Mouse (Mus musculus): Measurements from ENCODE around the gene Ckmt1.
A peak's percentile ranks its signal among the peaks of the same experiment; 100 is the strongest.

Ckmt1 gene

DNA sequence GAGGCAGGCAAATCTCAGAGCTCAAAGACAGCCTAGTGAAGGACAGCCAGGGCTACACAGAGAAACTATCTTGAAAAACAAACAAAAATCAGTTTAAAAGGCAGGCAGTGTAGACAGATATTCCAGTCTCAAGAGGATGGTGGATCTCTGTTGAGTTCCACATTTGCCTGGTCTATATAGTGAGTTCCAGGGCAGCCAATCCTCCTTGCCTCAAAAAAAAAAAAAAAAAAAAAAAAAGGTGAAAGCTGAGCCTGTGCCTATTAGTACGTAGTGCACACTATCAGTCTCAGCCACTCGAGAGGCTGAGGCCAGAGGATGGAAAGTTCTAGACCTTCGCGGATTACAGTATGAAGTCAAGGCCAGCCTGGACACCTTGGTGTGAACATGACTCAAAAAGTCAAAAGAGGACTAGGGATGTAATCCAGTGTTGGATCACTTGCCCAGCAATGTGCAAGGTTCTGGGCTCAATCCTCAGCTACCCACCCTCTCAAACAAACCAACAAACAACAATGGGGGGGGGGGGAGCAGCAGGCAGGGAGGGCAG, 55.4 kb downstream of the Ckmt1 start:
- DNase-seq (ENCODE audit: low read depth), result peak; percentile 9
